Mouse (Mus musculus) frontal cortex, adult 2 months (tissue): ENCODE data around the gene Srgap2. TPM values are rescaled to one million over a fixed set of nuclear protein-coding genes. Genes with fewer than 3 reads are reported as not detected.

Experiments
- DNase-seq, 2 experiments: peaks; one replicate each; pipeline ENCODE4 v3.0.0; 2022; ENCODE audit warnings: low spot score in 1 of 2; ENCODE audit errors: extremely low spot score in 1 of 2
- polyA plus RNA-seq: library from polyadenylated mRNA; depleted of rRNA; stranded (reverse); fragments of >200 nt; gene quantifications from 2 replicates; pipeline ENCODE4 v1.2.3, GENCODE M21; 2012

The Srgap2 gene
- polyA plus RNA-seq, 1 experiment = 48.4 TPM

DNA sequence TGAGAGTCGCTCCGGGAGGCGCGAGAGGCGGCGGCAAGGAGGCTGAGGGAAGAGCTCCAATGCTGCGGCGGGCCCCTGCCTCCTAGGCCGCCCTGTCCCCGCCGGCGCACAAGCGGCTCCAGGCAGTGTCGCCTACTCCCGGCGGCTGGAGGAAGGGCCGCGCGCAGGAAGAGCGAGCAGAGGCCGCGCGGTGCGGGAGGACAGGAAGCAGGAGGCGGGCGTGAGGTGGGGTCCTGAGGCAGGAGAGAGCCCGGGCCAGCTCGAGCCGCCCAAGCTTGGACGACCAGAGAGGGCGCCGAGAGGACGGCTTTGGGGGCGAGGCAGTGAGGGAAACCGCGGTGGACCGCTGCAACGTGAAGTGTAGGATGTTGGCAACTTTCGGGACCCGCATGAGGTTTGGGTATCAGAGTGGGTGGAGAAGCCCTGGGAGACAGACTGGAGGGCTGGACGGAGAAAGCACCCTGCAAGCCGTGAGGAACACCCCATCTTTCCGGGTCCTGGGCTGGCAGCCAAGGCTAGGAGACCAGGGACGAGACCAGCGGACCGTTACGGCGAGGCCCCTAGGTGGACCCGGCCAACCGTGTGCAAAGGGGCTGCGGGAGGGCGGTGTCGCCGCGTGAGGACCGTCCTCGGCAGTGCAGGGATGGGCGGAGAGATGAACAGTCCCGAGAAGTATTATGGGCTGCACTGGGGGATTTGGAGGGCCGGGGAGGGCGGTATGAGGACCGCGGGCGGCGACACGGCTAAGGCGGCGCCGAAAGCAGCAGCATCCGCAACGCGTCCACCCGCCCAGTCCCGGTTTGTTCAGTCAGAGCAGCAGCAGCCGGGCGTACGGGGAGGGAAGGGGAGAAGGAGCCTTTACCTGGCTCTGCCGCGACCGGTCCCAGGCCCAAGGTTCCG lies 531 bp downstream of the Srgap2 start:
- DNase-seq = peak in 1 of 2 experiments; percentile 55

DNA sequence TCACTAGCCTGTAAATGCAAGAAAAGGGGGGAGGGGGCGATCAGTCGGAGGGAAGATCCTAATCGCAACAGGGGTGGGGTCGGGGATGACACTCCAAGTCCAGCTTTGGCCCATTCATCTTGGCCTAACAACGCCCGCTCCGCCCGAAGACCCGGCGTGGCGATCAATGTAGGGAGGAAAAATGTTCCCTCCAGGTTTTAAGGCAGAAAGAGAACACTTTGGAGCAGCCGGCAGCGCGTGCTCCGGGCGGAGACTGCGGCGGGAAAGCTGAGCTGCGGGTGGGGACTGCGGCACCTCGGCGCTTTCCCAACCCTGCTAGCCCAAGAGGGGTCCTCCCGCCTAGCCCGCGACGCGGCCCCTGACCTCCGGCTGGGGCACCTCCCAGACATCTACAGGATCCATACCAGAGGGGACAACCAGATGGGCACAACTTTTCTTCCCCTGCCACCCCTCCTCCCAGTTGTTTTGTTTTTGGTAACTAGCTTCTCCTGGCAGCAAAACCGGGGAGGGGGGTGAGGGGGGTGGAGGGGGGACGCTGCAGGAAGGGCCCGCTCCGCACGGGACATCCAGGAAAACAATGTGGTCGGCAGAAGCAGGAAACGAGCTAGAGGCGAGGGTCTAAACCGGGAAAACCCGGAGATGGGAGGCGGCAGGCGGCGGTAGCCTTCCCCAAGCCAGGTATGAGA lies 1.4 kb downstream of the Srgap2 start:
- peak in 1 of 2 experiments; percentile 32 for DNase-seq

DNA sequence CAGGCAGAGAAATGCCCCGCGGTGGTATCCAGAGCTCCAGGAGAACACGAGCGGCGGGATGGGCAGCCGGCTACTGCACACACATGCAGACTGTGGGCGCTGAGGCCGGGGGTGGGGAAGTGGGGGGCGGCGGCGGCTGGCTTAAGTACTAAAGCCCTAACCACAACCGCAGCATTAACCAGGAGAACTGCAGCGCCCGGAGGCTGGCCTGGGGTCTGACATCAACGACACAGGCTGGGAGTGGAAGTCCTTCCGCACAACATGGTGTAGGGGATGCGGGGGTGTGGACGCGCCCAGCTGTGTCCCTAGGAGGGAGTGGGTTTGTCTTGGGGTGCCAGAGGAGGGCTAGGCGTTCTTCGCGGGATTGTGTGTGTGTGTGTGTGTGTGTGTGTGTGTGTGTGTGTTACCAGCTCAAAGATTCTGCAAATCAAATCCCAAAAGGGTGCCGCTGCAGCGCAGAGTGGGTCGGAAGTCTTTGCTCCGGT lies 2.0 kb downstream of the Srgap2 start:
- peak in 1 of 2 experiments; percentile 43 for DNase-seq

DNA sequence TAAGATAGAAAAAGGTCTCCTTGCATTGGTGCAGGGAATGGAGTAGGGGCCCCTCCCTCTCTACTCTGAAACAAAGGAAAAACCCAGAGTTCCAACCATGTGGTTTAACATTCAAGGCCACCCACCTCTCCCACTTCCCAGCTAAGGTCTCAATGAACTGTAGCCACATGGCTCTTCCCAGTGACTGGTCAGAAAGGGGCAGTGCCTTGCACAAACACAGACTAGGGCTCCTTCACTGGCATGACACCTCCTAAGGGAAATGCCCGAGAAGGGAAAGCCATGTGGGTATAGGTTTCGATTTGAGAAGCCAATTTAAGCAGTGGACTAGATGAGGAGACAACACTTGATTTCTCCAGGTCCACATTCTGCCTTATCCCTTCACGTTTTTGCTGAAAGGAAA lies 3.4 kb downstream of the Srgap2 start:
- no peak for DNase-seq

DNA sequence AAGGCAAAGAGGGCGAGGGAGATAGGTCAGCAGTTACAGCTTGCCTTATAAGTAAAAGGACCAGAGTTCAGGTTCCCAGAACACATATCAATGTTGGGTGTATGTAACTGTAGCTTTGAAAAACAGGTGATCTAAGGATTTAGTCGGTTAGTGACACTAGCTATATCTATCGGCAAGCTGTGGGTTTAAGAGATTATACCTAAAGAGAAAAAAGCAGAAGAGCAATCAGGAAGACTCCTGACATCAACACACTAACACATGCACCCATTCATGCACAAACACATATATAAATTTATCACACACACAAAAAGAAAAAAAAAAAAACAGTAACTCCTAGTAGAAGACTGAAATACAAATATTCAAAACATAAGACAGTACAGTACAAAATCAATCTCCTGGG lies 10.6 kb downstream of the Srgap2 start:
- no peak for DNase-seq

GRCm38 (mm10) chr1:131514197-131514596 lies 13.0 kb downstream of the Srgap2 start:
- no peak for DNase-seq

DNA sequence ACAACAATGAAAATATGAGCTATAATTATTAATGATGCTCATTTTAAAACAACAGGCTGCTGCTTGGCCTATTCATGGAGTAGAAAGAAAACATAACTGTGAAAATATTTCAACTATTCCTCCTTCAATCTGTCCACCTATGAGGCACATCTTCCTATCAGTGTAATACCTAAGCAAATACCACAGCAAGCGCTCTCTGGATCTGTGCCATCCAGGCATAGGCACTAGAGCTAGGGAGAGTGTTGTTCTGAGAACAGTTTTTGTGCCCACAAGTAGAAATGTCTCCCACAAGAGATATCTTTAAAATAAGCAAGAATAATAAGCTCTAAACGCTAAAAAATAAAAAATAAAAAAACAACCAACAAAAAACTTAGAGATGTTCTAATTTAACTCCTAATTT lies 14.0 kb downstream of the Srgap2 start:
- no peak for DNase-seq

DNA sequence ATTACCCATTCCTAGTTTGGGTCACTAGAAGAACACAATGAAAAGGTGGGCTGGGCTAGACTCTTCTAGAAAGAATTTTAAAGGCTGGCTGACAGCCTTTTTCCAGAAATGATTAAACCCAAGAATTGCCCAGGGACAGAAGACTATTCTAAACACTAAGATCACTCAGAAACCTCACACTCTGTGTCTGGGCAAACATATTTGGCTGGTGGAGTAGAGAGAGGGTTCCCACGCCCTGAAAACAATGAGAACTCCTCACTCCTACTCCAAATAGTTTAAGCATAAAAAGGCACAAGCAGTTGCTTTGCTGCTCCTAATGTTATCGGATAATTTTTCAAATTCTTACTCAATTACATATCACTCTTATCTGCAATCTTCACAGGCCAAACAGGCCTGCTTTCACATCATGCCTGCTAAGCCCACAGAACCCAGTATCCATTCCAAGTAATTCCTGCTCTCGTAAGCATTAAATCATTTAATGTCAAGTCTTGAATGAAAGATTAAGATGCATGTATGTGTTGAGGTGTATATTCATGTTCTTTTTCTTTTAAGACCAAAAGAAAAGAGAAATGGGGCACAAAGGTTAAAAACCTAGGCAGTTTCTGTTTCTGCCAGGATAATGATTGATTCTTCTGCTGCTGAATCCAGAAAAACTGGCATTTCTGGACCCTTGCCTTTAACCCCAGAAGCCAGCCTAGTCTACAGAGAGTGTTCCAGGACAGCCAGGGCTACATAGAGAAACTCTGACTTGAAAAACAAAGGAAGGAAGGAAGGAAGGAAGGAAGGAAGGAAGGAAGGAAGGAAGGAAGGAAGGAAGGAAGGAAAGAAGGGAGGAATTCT lies 15.3 kb downstream of the Srgap2 start:
- DNase-seq = no peak

DNA sequence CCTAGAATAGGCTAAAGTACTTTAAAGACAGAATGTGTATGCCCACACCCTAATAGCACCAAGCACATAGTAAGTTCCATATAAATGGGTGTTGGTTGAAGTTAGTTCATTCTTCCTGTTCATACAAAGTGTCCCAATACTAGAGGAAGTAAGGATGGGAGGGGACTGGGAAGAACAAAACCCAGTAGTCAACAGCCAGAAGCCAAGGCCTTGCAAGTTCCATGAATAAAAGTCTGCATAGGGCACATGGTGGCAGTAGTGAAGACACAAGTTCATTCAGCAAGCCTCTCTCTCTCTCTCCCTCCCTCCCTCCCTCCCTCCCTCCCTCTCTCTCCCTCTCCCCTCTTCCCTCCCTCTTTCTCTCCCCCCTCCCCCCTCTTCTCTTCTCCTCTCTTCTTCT lies 16.0 kb downstream of the Srgap2 start:
- no peak for DNase-seq

GRCm38 (mm10) chr1:131501681-131502080 lies 25.5 kb downstream of the Srgap2 start:
- no peak for DNase-seq

GRCm38 (mm10) chr1:131498231-131498630 lies 28.9 kb downstream of the Srgap2 start:
- DNase-seq = no peak

DNA sequence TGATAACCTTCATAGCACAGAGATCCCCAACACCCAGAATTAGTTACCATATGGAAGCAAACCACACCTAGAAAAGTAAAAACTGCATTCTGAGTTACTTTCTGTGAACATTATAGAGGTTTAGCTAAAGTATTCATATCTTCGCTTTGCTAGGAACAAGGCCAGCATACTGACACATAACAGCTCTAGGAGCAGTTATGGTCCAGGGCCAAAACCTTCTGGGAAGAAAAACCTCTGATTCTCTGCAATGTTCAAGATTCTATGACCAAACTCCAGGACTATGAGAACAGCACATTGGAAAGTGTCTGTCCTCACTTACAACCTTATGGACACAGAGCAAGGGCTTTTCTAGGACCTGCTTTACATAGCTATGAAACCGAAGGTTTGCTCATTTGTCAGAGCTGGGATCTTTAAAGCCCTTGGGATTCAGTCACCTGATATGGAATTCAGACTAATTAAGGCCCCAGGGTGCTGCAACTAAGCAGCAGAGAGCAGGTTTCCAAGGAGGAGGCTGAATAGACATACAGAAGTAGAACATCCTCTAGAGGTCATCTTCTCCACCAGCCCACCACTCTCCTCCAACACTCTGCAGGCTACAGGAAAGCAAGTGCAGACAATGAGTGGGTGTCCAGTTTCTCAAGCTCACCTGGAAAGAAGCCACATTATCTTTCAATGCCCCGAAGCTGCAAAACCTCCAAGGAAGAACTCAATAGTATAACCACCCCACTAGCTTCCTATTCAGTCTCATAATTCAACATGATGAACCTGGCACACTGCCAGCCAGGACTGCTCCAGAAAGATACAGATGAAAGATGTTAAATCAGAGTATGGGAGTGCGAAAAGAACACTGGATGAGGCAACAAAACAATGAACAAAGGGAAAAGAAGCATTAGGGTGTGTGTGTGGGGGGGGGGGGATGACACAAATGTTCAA lies 32.9 kb downstream of the Srgap2 start:
- peak in 1 of 2 experiments; percentile 40 for DNase-seq

DNA sequence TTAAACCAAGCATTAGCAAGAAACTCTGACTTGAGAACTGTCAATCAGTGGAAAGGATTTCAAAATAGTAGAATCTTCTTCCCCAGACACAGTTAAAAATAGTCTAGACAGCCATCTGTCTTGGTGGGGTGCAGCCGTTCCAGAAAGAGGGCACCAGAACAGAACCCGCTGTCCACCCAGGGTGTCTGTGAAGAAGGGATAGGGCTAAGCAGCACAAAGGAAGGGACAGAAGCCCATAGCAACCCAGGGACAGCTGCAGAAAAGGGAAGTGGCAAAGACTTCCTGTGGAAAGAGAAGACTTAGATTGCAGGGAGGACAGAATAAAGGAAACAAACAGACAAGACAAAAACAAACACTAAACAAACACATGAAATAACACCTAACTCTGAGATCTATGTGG lies 34.8 kb downstream of the Srgap2 start:
- no peak for DNase-seq

DNA sequence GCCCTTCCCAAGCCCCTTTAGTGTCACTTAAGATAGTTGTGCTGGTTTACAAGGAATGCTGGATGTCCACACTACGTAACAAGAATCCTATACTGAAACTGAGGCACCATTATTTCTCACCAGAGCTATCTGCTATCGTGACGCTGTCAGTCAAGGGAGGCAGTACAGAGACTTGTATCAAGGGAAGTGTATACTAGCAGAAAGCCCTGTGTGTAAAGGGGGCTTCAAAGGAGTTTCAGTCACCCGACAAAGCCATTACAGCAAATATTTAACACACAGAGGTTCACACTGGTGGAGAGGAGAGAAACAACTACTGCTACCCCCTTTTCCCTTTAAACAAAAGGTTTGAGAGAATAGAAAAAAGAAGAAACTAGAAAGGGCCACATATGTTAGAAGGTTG lies 35.6 kb downstream of the Srgap2 start:
- no peak for DNase-seq

- DNase-seq = no peak
Measured at GRCm38 (mm10) chr1:131489312-131489711, 37.8 kb downstream of the Srgap2 start.

DNA sequence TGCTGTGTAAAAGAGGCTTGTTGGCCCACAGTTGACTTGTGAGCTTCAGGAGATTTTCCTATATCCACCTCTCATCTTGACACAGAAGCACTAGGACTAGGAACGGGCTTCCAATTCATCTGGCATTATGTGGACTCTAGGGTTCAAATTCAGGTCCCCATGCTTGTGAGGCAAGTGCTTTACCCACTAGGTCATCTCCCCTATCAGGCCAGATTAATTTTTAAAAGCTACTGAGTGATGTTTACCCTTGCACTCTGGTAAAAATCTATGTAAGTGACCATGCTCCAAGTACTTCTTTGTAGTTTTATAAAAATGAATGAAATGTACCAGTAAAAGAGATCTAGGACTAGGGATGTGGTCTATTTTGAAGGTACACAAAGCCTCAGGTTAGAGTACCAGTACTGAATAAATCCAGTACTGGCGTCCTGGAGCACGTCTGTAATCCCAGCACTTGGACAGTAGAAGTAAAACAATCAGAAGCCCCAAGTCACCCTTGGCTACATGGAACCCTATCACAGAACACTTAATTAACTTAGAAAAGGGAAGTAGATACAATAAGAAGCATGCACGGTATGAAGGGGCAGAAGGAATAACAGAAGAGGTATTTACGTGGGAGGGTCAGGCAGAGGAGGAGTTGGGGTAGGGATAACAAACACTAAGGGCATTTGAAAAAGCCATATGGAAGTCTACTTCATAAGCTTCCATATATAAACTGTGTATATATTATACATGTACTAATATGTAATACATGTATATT lies 40.9 kb downstream of the Srgap2 start:
- no peak for DNase-seq

- no peak for DNase-seq
Measured at GRCm38 (mm10) chr1:131482242-131482641, 44.9 kb downstream of the Srgap2 start.

GRCm38 (mm10) chr1:131481391-131481790 lies 45.8 kb downstream of the Srgap2 start:
- no peak for DNase-seq

GRCm38 (mm10) chr1:131478770-131479305 lies 48.3 kb downstream of the Srgap2 start:
- no peak for DNase-seq
